Mouse (Mus musculus): ENCODE results near the gene Rassf5.

- TF ChIP-seq CTCF (IDR thresholded peaks at IDR 0.05; ENCODE audit: insufficient read depth, low read depth, low read length) (no peak), POLR2A (IDR thresholded peaks at IDR 0.05; ENCODE audit: insufficient read depth, low read depth, low read length) (no peak)
Measured at GRCm38 (mm10) chr1:131173809-131174208, 71.2 kb downstream of the Rassf5 start.
